Mouse (Mus musculus) liver, embryonic 16.5 days (tissue): ENCODE measurements around the gene Sox5. TPM values are rescaled to one million over a fixed set of nuclear protein-coding genes. Genes with fewer than 3 reads are reported as not detected.

ENCODE experiments used
- ATAC-seq: fragments of 200-750 bp; cut with Nextera tagmentation; 2 replicates; pipeline ENCODE4 v1.8.0; 2017; ENCODE audit warnings: low read depth, mild to moderate bottlenecking, moderate number of reproducible peaks, moderate library complexity
- H3K27ac ChIP-seq: fragments of 300-500 bp; sonication (generic); 2 replicates; pipeline ENCODE4 v1.5.1; 2014; ENCODE audit warnings: mild to moderate bottlenecking, low read length
- H3K27me3 ChIP-seq: fragments of 300-500 bp; sonication (generic); 2 replicates; pipeline ENCODE4 v1.6.1; 2014; ENCODE audit warnings: low read depth, low read length, mixed read lengths; ENCODE audit not compliant: control insufficient read depth, insufficient read depth
- H3K36me3 ChIP-seq: fragments of 300-500 bp; sonication (generic); 2 replicates; pipeline ENCODE4 v1.6.1; 2014; ENCODE audit warnings: mild to moderate bottlenecking; ENCODE audit not compliant: control insufficient read depth, insufficient read depth
- H3K4me1 ChIP-seq: fragments of 300-500 bp; sonication (generic); 2 replicates; pipeline ENCODE4 v1.6.1; 2014; ENCODE audit warnings: low read depth, low read length, mixed read lengths; ENCODE audit not compliant: control insufficient read depth
- H3K4me2 ChIP-seq: fragments of 300-500 bp; sonication (generic); 2 replicates; pipeline ENCODE4 v1.6.1; 2014; ENCODE audit warnings: low read depth, low read length, mixed read lengths
- H3K4me3 ChIP-seq: fragments of 300-500 bp; sonication (generic); 2 replicates; pipeline ENCODE4 v1.5.1; 2014; ENCODE audit warnings: low read depth, mild to moderate bottlenecking, low read length
- H3K9ac ChIP-seq: fragments of 300-500 bp; sonication (generic); 2 replicates; pipeline ENCODE4 v1.6.1; 2014; ENCODE audit warnings: low read depth, low read length
- H3K9me3 ChIP-seq: fragments of 300-500 bp; sonication (generic); replicated peaks from 2 replicates; pipeline ENCODE4 v1.6.1; 2016; ENCODE audit warnings: low read length; ENCODE audit not compliant: control insufficient read depth
- WGBS: fragments of 180-500 bp; shearing (Covaris S2); extraction: QIAGEN DNeasy Blood & Tissue Kit; methylation state at CpG from one replicate; pipeline ENCODE4 v1.1.7; 2014; ENCODE audit not compliant: insufficient replicate concordance; 5-methylcytosine and 5-hydroxymethylcytosine counted together
- polyA plus RNA-seq: library from polyadenylated mRNA; unstranded; fragments of >200 nt; fragmentation: Nextera tagmentation; extraction: Ambion mirVana; gene quantifications from 2 replicates; pipeline ENCODE4 v1.2.1, GENCODE M21; 2015

The Sox5 gene
- polyA plus RNA-seq = 7.1 and 7.5 TPM in 2 replicates

DNA sequence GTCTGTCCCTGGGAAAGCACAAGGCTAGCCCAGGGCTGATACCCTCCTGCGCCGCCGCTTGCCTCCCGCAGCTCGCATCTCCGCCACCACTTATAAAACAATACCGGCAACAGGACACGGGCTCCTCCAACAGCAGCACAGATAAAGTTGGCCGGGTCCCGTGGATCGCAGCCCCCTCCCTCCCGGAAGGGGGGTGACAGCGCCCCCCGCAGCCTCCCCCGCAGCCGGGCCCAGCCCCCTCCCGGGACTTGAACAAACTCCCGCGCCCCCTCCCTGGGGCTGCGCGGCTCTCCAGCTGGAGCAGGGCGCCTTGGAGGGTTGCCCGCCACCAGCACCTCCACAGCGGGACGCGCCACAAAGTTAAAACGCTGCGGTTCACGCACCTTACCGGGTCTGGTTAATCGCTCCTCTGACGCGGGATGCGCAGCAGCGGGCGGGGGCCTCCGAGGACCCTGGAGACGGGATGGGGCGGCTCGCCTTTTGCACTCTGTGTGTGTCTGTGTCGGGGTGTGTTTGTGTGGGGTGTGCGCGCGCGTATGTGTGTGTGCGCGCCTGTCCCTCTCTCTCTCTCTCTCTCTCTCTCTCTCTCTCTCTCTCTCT is at the start of gene Sox5:
Sox5 (minus strand) TSS at position 547 of the 600 bp plus-strand sequence.
- peak within 1 kb of the TSS; percentile 57 for H3K27ac ChIP-seq
- H3K9ac ChIP-seq = peak within 1 kb of the TSS; percentile 34
- H3K4me1 ChIP-seq = no peaks in the 10 kb centered on the region; the same call in 1 of the 2 replicates
- peak within 1 kb of the TSS; percentile 66 for H3K4me3 ChIP-seq
- ATAC-seq = peak; percentile 44
- under 1% methylated on average over 38 of the region's 47 CpGs for WGBS
- H3K27me3 ChIP-seq = peaks cover 22% of the 10 kb centered on the region
- no peaks in the 10 kb centered on the region for H3K9me3 ChIP-seq
- peak within 1 kb of the TSS; percentile 59 for H3K4me2 ChIP-seq
- no peaks in the 10 kb centered on the region for H3K36me3 ChIP-seq

DNA sequence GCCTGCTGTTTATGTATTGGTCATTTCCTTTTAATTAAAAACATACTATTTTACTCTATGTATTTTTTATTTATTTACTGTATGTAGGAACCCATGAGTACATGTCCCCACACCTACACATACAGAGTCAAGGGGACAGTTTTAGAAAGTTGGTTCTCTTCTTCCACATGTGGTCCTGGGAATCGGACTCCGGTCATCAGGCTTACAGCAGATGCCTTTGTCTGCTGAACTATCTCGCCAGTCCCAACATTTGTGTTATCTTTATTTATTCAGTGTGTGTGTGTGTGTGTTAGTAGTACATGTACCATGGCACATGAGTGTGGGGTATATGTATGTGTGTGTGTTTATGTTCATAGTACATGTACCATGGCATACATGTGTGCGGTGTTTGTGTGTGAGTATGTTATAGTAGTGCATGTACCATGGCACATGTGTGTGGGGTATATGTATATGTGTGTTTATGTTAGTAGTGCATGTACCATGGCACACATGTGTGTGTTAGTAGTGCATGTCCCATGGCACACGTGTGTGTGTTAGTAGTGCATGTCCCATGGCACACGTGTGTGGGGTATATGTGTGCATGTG is 43.3 kb upstream of the Sox5 start:
- no peak for ATAC-seq
- H3K36me3 ChIP-seq = no peaks in the 10 kb centered on the region
- WGBS = 82% methylated on average over 6 of the region's 6 CpGs

DNA sequence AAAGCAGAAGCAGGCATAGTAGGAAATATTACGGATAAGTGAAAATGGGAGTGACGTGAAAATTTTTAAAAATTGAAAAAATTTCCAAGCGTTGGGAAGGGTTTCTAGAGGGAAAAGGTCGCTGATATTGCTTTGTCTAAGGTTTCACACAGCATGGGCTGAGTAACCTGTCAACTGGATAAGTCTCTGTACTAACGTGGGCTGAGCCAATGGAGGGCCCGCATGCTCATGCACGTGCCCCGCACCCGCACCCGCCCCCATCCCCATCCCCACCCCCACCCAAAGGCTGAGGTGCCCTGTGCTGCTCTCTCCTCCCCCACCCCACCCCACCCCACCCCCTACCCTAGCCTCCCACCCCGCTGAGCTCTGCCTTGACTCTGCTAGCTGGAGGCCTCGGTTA is 42.4 kb upstream of the Sox5 start:
- H3K27ac ChIP-seq = no peak overlapping the region
- WGBS = 66% methylated on average over 12 of the region's 12 CpGs
- H3K9ac ChIP-seq = no peak overlapping the region
- H3K36me3 ChIP-seq = no peaks in the 10 kb centered on the region
- no peaks in the 10 kb centered on the region; the same call in 1 of the 2 replicates for H3K4me1 ChIP-seq
- no peaks in the 10 kb centered on the region for H3K9me3 ChIP-seq
- H3K27me3 ChIP-seq = no peaks in the 10 kb centered on the region
- ATAC-seq = no peak
- no peak overlapping the region for H3K4me2 ChIP-seq
- H3K4me3 ChIP-seq = no peak overlapping the region

More for the DNA sequence above, 43.3 kb upstream of the Sox5 start:
- Histone ChIP-seq H3K9ac (no peak overlapping the region), H3K27me3 (no peaks in the 10 kb centered on the region), H3K4me3 (no peak overlapping the region), H3K27ac (no peak overlapping the region), H3K9me3 (no peaks in the 10 kb centered on the region), H3K4me2 (no peak overlapping the region), H3K4me1 (no peaks in the 10 kb centered on the region; the same call in 1 of the 2 replicates)

DNA sequence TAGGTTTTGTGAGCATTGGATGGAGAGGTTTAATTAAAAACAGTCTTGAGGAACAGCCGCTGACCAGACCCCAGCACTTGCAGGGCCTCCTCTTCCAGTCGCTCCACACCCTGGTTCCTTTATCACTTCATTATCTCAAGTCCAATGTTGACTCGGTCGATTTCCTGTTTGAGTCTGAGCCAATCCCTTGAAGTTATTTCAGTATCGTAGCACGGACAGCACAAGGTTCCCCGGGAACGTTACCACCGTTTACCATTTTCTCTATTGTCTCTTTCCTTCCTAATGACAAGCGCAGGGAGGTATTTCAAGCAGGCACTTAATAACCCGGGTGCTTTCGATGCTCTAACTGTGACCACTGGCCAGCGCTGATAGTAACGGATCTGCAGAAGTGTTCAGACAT is 40.8 kb upstream of the Sox5 start:
- 0 out of 2 replicates have a peak overlapping the region, but pooled peaks have one; percentile 3 for H3K4me3 ChIP-seq
- no peaks in the 10 kb centered on the region for H3K9me3 ChIP-seq
- no peaks in the 10 kb centered on the region for H3K36me3 ChIP-seq
- H3K27me3 ChIP-seq = no peaks in the 10 kb centered on the region
- H3K27ac ChIP-seq = no peak overlapping the region
- no peaks in the 10 kb centered on the region; the same call in 1 of the 2 replicates for H3K4me1 ChIP-seq
- 16% methylated on average over 14 of the region's 14 CpGs for WGBS
- no peak overlapping the region for H3K9ac ChIP-seq
- H3K4me2 ChIP-seq = peak overlapping the region; percentile 37
- ATAC-seq = no peak

DNA sequence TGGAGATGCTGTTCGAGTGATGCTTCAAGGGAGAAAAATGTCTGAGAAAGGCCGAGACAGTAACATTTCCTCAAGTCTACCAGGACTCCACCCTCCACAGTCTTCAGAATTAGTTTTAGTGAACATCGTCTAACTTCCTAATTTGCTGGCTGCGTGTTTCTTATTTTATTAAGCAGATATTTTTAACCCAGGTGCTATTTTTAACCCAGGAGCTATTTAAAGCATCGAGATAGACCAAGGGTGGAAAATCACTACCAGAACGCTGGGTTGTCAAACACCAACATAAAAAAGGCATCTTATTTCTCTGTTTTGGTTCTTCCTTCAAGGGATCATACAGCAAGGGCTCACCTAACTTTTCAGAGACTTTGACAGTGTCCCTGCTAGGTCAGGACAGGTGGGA is 39.2 kb upstream of the Sox5 start:
- H3K36me3 ChIP-seq = no peaks in the 10 kb centered on the region
- no peak overlapping the region for H3K9ac ChIP-seq
- H3K4me2 ChIP-seq = no peak overlapping the region
- H3K27me3 ChIP-seq = no peaks in the 10 kb centered on the region
- no peak overlapping the region for H3K4me3 ChIP-seq
- no peak overlapping the region for H3K27ac ChIP-seq
- no peak for ATAC-seq
- H3K9me3 ChIP-seq = no peaks in the 10 kb centered on the region
- WGBS = 48% methylated on average over 6 of the region's 6 CpGs
- no peaks in the 10 kb centered on the region; the same call in none of the 2 replicates for H3K4me1 ChIP-seq

- Histone ChIP-seq H3K4me3 (no peak overlapping the region), H3K27me3 (no peaks in the 10 kb centered on the region), H3K9ac (no peak overlapping the region), H3K9me3 (no peaks in the 10 kb centered on the region), H3K27ac (no peak overlapping the region), H3K4me2 (no peak overlapping the region), H3K4me1 (no peaks in the 10 kb centered on the region; the same call in none of the 2 replicates), H3K36me3 (no peaks in the 10 kb centered on the region)
- 21% methylated on average over 4 of the region's 4 CpGs for WGBS
- ATAC-seq = no peak
Observed at GRCm38 (mm10) chr6:144818016-144818415, 36.2 kb upstream of the Sox5 start.

GRCm38 (mm10) chr6:144817329-144817932 is 35.7 kb upstream of the Sox5 start:
- H3K36me3 ChIP-seq = no peaks in the 10 kb centered on the region
- WGBS = 51% methylated on average over 5 of the region's 5 CpGs
- ATAC-seq = 0 out of 2 replicates have a peak, but pooled peaks have one; percentile 67
- H3K27ac ChIP-seq = no peak overlapping the region
- H3K27me3 ChIP-seq = no peaks in the 10 kb centered on the region
- H3K9ac ChIP-seq = no peak overlapping the region
- no peaks in the 10 kb centered on the region for H3K9me3 ChIP-seq
- no peak overlapping the region for H3K4me2 ChIP-seq
- no peaks in the 10 kb centered on the region; the same call in none of the 2 replicates for H3K4me1 ChIP-seq
- H3K4me3 ChIP-seq = no peak overlapping the region

DNA sequence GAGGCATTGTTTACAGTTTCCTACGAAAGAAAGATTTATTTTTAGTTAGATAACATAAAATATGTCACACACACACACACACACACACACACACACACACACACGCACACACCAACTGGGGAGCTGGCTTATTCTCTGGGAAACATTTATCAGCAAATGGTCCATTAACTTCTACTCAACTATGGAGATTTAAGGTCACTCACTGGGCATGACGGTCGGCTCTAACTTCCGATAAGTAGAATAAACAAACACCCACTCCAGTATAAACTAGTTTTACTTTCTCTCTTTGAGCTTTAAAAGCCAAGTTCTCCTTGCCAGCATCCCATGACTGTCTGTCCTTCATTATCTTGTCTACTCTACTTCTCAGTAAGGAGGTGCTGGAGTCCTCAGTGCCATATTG is 33.8 kb upstream of the Sox5 start:
- H3K4me1 ChIP-seq = no peaks in the 10 kb centered on the region; the same call in none of the 2 replicates
- no peaks in the 10 kb centered on the region for H3K9me3 ChIP-seq
- no peak overlapping the region for H3K9ac ChIP-seq
- WGBS = 65% methylated on average over 5 of the region's 5 CpGs
- no peak overlapping the region for H3K4me3 ChIP-seq
- no peaks in the 10 kb centered on the region for H3K36me3 ChIP-seq
- no peaks in the 10 kb centered on the region for H3K27me3 ChIP-seq
- ATAC-seq = no peak
- H3K27ac ChIP-seq = no peak overlapping the region
- H3K4me2 ChIP-seq = no peak overlapping the region

- Histone ChIP-seq H3K9ac (no peak overlapping the region), H3K9me3 (no peaks in the 10 kb centered on the region), H3K27ac (no peak overlapping the region), H3K4me3 (no peak overlapping the region), H3K4me1 (no peaks in the 10 kb centered on the region; the same call in none of the 2 replicates), H3K27me3 (no peaks in the 10 kb centered on the region), H3K4me2 (no peak overlapping the region), H3K36me3 (no peaks in the 10 kb centered on the region)
- ATAC-seq = no peak
- 26% methylated on average over 6 of the region's 6 CpGs for WGBS
Observed at GRCm38 (mm10) chr6:144814931-144815364, 33.2 kb upstream of the Sox5 start.
